Mouse (Mus musculus): ENCODE measurements around the gene Smim4.

Gene Smim4

GRCm38 (mm10) chr14:31138897-31139429, 10.2 kb upstream of the Smim4 start:
- DNase-seq (ENCODE audit: low spot score in 2 of 2) = no peak

- DNase-seq (ENCODE audit: low spot score in 2 of 2) = no peak
These were observed 9.6 kb upstream of the Smim4 start for GRCm38 (mm10) chr14:31138219-31138896.

GRCm38 (mm10) chr14:31137791-31138190, 9.0 kb upstream of the Smim4 start:
- DNase-seq (ENCODE audit: low spot score in 2 of 2) = no peak

- DNase-seq (ENCODE audit: low spot score in 2 of 2) = no peak
These were observed 8.5 kb upstream of the Smim4 start for GRCm38 (mm10) chr14:31137281-31137595.

GRCm38 (mm10) chr14:31136411-31137280, 7.9 kb upstream of the Smim4 start:
- DNase-seq (ENCODE audit: low spot score in 2 of 2) = no peak

GRCm38 (mm10) chr14:31135495-31136410, 7.0 kb upstream of the Smim4 start:
- no peak for DNase-seq (ENCODE audit: low spot score in 2 of 2)

- DNase-seq (ENCODE audit: low spot score in 2 of 2) = no peak
These were observed 5.6 kb upstream of the Smim4 start for GRCm38 (mm10) chr14:31134015-31135000.

GRCm38 (mm10) chr14:31133023-31133665, 4.4 kb upstream of the Smim4 start:
- no peak for DNase-seq (ENCODE audit: low spot score in 2 of 2)

GRCm38 (mm10) chr14:31132491-31132975, 3.8 kb upstream of the Smim4 start:
- no peak for DNase-seq (ENCODE audit: low spot score in 2 of 2)

GRCm38 (mm10) chr14:31132031-31132430, 3.3 kb upstream of the Smim4 start:
- DNase-seq (ENCODE audit: low spot score in 2 of 2) = no peak

- no peak for DNase-seq (ENCODE audit: low spot score in 2 of 2)
These were observed 2.6 kb upstream of the Smim4 start for GRCm38 (mm10) chr14:31131272-31131821.

- peak; percentile 71 for DNase-seq (ENCODE audit: low spot score in 2 of 2)
These were observed 1.8 kb upstream of the Smim4 start, which contains the start of gene Nt5dc2 for GRCm38 (mm10) chr14:31130236-31131220. TSS of gene Nt5dc2 (plus strand) at chr14:31131053.

GRCm38 (mm10) chr14:31129326-31130235, 825 bp upstream of the Smim4 start:
- no peak for DNase-seq (ENCODE audit: low spot score in 2 of 2)

- DNase-seq (ENCODE audit: low spot score in 2 of 2) = no peak
These were observed 493 bp downstream of the Smim4 start for GRCm38 (mm10) chr14:31128101-31128825.

GRCm38 (mm10) chr14:31126826-31127225, 1.9 kb downstream of the Smim4 start:
- DNase-seq (ENCODE audit: low spot score in 2 of 2) = no peak

Measured in urinary bladder, adult 18-20 months (tissue).